12 mouse cellular contexts compared by ENCODE assay signal in the genomic region with DNA sequence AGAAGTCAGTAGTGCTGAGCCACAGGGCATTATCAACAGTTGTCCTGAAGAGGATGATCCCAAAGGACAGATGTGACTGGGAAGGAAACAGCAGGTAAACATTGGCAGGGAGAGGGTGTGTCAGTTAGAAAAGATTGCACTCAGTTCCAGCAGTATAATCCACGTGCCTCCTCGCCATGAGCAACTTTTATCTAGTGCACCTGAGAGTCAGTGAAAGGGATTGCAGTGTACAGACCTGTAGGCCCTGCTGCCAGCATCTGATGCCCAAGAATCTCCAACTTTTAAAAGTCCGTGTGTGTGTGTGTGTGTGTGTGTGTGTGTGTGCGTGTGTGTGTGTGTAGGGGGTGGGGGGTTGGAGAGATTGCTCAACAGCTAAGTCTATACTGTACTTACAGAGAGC.
"Had no signal": no experiment of that assay in that cellular context is flagged by ENCODE, and none has a peak within 500 bp of the region (broad histone marks: within the 10 kb centered on the region; RNA-seq: fewer than 3 reads in every experiment).

No protein-coding gene starts in this region.

- H3K4me3 ChIP-seq: liver, embryonic 13.5 days; midbrain, embryonic 12.5 days; midbrain, embryonic 15.5 days had no signal

- H3K4me2 ChIP-seq: liver, embryonic 13.5 days; midbrain, embryonic 12.5 days; midbrain, embryonic 15.5 days had no signal

- H3K9ac ChIP-seq: liver, embryonic 13.5 days; midbrain, embryonic 12.5 days; midbrain, embryonic 15.5 days had no signal

- H3K27me3 ChIP-seq: liver, embryonic 13.5 days; midbrain, embryonic 12.5 days; midbrain, embryonic 15.5 days had no signal

- DNase-seq: kidney, adult 9 months; kidney, postnatal 14 days; kidney, postnatal 4 days; left cerebral cortex, postnatal 4 days; liver, embryonic 13.5 days; lung, adult 2 months; lung, postnatal 14 days; lung, postnatal 4 days; thymus, adult 18-20 months; thymus, postnatal 36 days had no signal

- H3K9me3 ChIP-seq: liver, embryonic 13.5 days; midbrain, embryonic 12.5 days; midbrain, embryonic 15.5 days had no signal

- H3K4me1 ChIP-seq: liver, embryonic 13.5 days; midbrain, embryonic 12.5 days; midbrain, embryonic 15.5 days had no signal

- H3K36me3 ChIP-seq: liver, embryonic 13.5 days; midbrain, embryonic 12.5 days; midbrain, embryonic 15.5 days had no signal

- H3K27ac ChIP-seq: liver, embryonic 13.5 days; midbrain, embryonic 12.5 days; midbrain, embryonic 15.5 days had no signal

- ATAC-seq: midbrain, embryonic 15.5 days had no signal
